Mouse (Mus musculus) forebrain, embryonic 15.5 days (tissue): Measurements from ENCODE around the gene Stradb. TPM values are rescaled to one million over a fixed set of nuclear protein-coding genes. Genes with fewer than 3 reads are reported as not detected.

Experiments used
- polyA plus RNA-seq: library from polyadenylated mRNA; unstranded; fragments of >200 nt; fragmentation: Nextera tagmentation; extraction: Ambion mirVana; gene quantifications from 2 replicates; pipeline ENCODE4 v1.2.1, GENCODE M21; 2015

Gene Stradb
- polyA plus RNA-seq, 1 experiment from 2014 or later = 99.6 TPM

Other genes starting within 250 kb of the Stradb start
- gene Casp8, start 178.1 kb upstream of the Stradb start, polyA plus RNA-seq = 4.6 and 5.6 TPM in 2 replicates
- 21.3 and 21.9 TPM in 2 replicates for gene Trak2, start 92 bp upstream of the Stradb start, polyA plus RNA-seq
- not detected in 2 replicates for gene C2cd6, start 121.4 kb downstream of the Stradb start, polyA plus RNA-seq
- gene Tmem237, start 146.9 kb downstream of the Stradb start, polyA plus RNA-seq = 51.5 and 52.9 TPM in 2 replicates
- 0.76 and 0.77 TPM in 2 replicates for gene Mpp4, start 189.9 kb downstream of the Stradb start, polyA plus RNA-seq